Mouse (Mus musculus) CD4-positive helper T cell, adult 2 months (primary cell): ENCODE results near the gene Cntfr.
"Not testable (repeated sequence)": the region's sequence is repeated elsewhere in the genome, so short reads cannot be mapped to it uniquely, and the experiment has no call there.

Source experiments
- DNase-seq: peaks from one replicate; pipeline ENCODE4 v3.0.0-alpha.2; 2012; ENCODE audit warnings: low read depth, missing footprints, low spot score

The Cntfr gene

GRCm38 (mm10) chr4:41710229-41710628 is 13.3 kb upstream of the Cntfr start:
- no peak for DNase-seq

GRCm38 (mm10) chr4:41708192-41708745 is 11.4 kb upstream of the Cntfr start:
- peak; percentile 60 for DNase-seq

- peak; percentile 58 for DNase-seq
Measured at GRCm38 (mm10) chr4:41707011-41707535, 10.2 kb upstream of the Cntfr start.

GRCm38 (mm10) chr4:41705922-41706754 is 9.2 kb upstream of the Cntfr start:
- no peak for DNase-seq

- no peak for DNase-seq
Measured at GRCm38 (mm10) chr4:41704651-41705050, 7.8 kb upstream of the Cntfr start.

- not testable (repeated sequence) for DNase-seq
Measured at GRCm38 (mm10) chr4:41702226-41702625, 5.3 kb upstream of the Cntfr start.

- not testable (repeated sequence) for DNase-seq
Measured at GRCm38 (mm10) chr4:41700224-41700623, 3.3 kb upstream of the Cntfr start.

GRCm38 (mm10) chr4:41699783-41700182 is 2.9 kb upstream of the Cntfr start, which contains the start of gene Il11ra1:
Gene Il11ra1 (plus strand): TSS chr4:41699989.
- not testable (repeated sequence) for DNase-seq

- not testable (repeated sequence) for DNase-seq
Measured at GRCm38 (mm10) chr4:41698421-41699016, 1.6 kb upstream of the Cntfr start.

- DNase-seq, result not testable (repeated sequence)
Measured at GRCm38 (mm10) chr4:41696452-41696851, 437 bp downstream of the Cntfr start.

- not testable (repeated sequence) for DNase-seq
Measured at GRCm38 (mm10) chr4:41695800-41696199, 1.1 kb downstream of the Cntfr start.

GRCm38 (mm10) chr4:41693511-41693910 is 3.4 kb downstream of the Cntfr start:
- not testable (repeated sequence) for DNase-seq

- DNase-seq, result not testable (repeated sequence)
Measured at GRCm38 (mm10) chr4:41690014-41690413, 6.9 kb downstream of the Cntfr start.

GRCm38 (mm10) chr4:41688562-41688961 is 8.3 kb downstream of the Cntfr start:
- not testable (repeated sequence) for DNase-seq

- not testable (repeated sequence) for DNase-seq
Measured at GRCm38 (mm10) chr4:41685882-41686492, 10.9 kb downstream of the Cntfr start.

- DNase-seq, result not testable (repeated sequence)
Measured at GRCm38 (mm10) chr4:41684931-41685453, 11.9 kb downstream of the Cntfr start.

GRCm38 (mm10) chr4:41684131-41684930 is 12.6 kb downstream of the Cntfr start:
- not testable (repeated sequence) for DNase-seq

GRCm38 (mm10) chr4:41683303-41683702 is 13.6 kb downstream of the Cntfr start:
- DNase-seq, result not testable (repeated sequence)

GRCm38 (mm10) chr4:41682789-41683188 is 14.1 kb downstream of the Cntfr start:
- no peak for DNase-seq

- no peak for DNase-seq
Measured at GRCm38 (mm10) chr4:41681947-41682346, 14.9 kb downstream of the Cntfr start.

GRCm38 (mm10) chr4:41681176-41681575 is 15.7 kb downstream of the Cntfr start:
- no peak for DNase-seq
